Mouse (Mus musculus): ENCODE measurements around the gene Rgmb. TPM values are rescaled to one million over a fixed set of nuclear protein-coding genes. Genes with fewer than 3 reads are reported as not detected.

Rgmb gene
- 26.5 and 73.6 TPM in 2 replicates for polyA plus RNA-seq (2012; rRNA removed; ENCODE audit: low replicate concordance)

GRCm38 (mm10) chr17:15830766-15831644 is at the start of gene Rgmb:
TSS of gene Rgmb (minus strand) at chr17:15831039.

Other genes with a start within 250 kb of the Rgmb start
- gene Chd1, start 126.1 kb downstream of the Rgmb start, polyA plus RNA-seq (2012; rRNA removed; ENCODE audit: low replicate concordance) = 2.5 and 15.5 TPM in 2 replicates